ENCODE assay signal across 23 mouse cellular contexts in the genomic region with DNA sequence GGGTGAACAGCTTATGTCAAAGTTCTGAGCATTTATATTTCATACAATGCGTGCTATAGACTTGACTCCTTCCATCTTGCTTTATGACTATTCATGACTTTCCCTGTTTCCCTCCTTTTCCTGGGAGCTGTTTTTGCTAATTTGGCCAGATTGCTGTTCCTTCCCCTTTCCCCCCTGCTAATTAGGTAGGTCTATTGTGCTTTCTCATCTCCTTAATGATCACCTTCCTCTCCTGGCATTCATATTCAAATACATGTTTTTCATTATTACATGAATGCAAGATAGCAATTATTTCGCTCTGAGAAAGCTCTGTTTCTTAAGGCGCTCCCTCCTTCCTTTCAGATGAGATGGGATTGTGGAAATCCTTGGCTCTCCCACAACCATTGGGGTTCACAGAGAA.
DNase-seq lines count a peak whose midpoint lies in the region; ATAC-seq and TF ChIP-seq lines count a peak whose summit lies in the region.
"Had no signal": no experiment of that assay in that cellular context is flagged by ENCODE, and none has a peak within 500 bp of the region (broad histone marks: within the 10 kb centered on the region; RNA-seq: fewer than 3 reads in every experiment).

No protein-coding gene starts in this region.

- H3K9me3 ChIP-seq in forebrain, embryonic 11.5 days (ENCODE audit: control insufficient read depth, low read length) = no peaks in the 10 kb centered on the region
- no peaks in the 10 kb centered on the region for H3K9me3 ChIP-seq in forebrain, embryonic 14.5 days (replicated peaks; ENCODE audit: control insufficient read depth, low read length)
- H3K9me3 ChIP-seq in forebrain, postnatal 0 days (ENCODE audit: low read length) = no peaks in the 10 kb centered on the region
- no peaks in the 10 kb centered on the region for H3K9me3 ChIP-seq in stomach, postnatal 0 days (ENCODE audit: control insufficient read depth, low read length)
- H3K9me3 ChIP-seq: embryonic facial prominence, embryonic 12.5 days; embryonic facial prominence, embryonic 15.5 days; heart, embryonic 10.5 days; heart, embryonic 13.5 days; hindbrain, embryonic 15.5 days had no signal

- H3K4me2 ChIP-seq in forebrain, embryonic 11.5 days (ENCODE audit: low read depth, low read length, severe bottlenecking) = no peak overlapping the region
- no peak overlapping the region for H3K4me2 ChIP-seq in forebrain, embryonic 14.5 days (ENCODE audit: low read length)
- no peak overlapping the region for H3K4me2 ChIP-seq in forebrain, postnatal 0 days (ENCODE audit: low read depth)
- H3K4me2 ChIP-seq in stomach, postnatal 0 days (replicated peaks; ENCODE audit: low read depth) = no peak overlapping the region
- H3K4me2 ChIP-seq: embryonic facial prominence, embryonic 12.5 days; embryonic facial prominence, embryonic 15.5 days; heart, embryonic 13.5 days; hindbrain, embryonic 15.5 days had no signal

- H3K27me3 ChIP-seq in forebrain, embryonic 11.5 days (ENCODE audit: control insufficient read depth, insufficient read depth, low read length) = no peaks in the 10 kb centered on the region
- no peaks in the 10 kb centered on the region for H3K27me3 ChIP-seq in forebrain, embryonic 14.5 days (replicated peaks; ENCODE audit: control insufficient read depth, insufficient read depth, low read length)
- no peaks in the 10 kb centered on the region for H3K27me3 ChIP-seq in forebrain, postnatal 0 days (ENCODE audit: insufficient read depth, low read length)
- no peaks in the 10 kb centered on the region for H3K27me3 ChIP-seq in stomach, postnatal 0 days (ENCODE audit: control insufficient read depth, insufficient read depth, low read length)
- H3K27me3 ChIP-seq: embryonic facial prominence, embryonic 12.5 days; embryonic facial prominence, embryonic 15.5 days; heart, embryonic 13.5 days; hindbrain, embryonic 15.5 days had no signal

- 63% methylated on average over 3 of the region's 3 CpGs for WGBS in forebrain, embryonic 11.5 days
- 8% methylated on average over 3 of the region's 3 CpGs for WGBS in forebrain, embryonic 14.5 days
- 34% methylated on average over 3 of the region's 3 CpGs for WGBS in forebrain, postnatal 0 days
- 89% methylated on average over 3 of the region's 3 CpGs for WGBS in stomach, postnatal 0 days

- H3K27ac ChIP-seq in forebrain, embryonic 11.5 days (ENCODE audit: low read depth, low read length) = no peak overlapping the region
- no peak overlapping the region for H3K27ac ChIP-seq in forebrain, embryonic 14.5 days (ENCODE audit: low read depth, low read length)
- no peak overlapping the region for H3K27ac ChIP-seq in forebrain, postnatal 0 days (ENCODE audit: low read depth, low read length)
- H3K27ac ChIP-seq in layer of hippocampus, adult 2 months = no peak overlapping the region
- H3K27ac ChIP-seq in stomach, postnatal 0 days (replicated peaks) = no peak overlapping the region
- H3K27ac ChIP-seq: embryonic facial prominence, embryonic 12.5 days; embryonic facial prominence, embryonic 15.5 days; heart, adult 2 months; heart, embryonic 10.5 days; heart, embryonic 13.5 days; hindbrain, embryonic 15.5 days had no signal

- H3K4me1 ChIP-seq in forebrain, embryonic 11.5 days (replicated peaks; ENCODE audit: control insufficient read depth, insufficient read depth, low read length) = no peaks in the 10 kb centered on the region
- H3K4me1 ChIP-seq in forebrain, embryonic 14.5 days (ENCODE audit: control insufficient read depth, insufficient read depth, low read length) = peaks cover 6% of the 10 kb centered on the region; the same call in 1 of the 2 replicates
- H3K4me1 ChIP-seq in forebrain, postnatal 0 days (ENCODE audit: insufficient read depth) = 0 out of 2 replicates have a peak, but pooled peaks cover 3% of the 10 kb centered on the region
- H3K4me1 ChIP-seq in stomach, postnatal 0 days (replicated peaks; ENCODE audit: control insufficient read depth, insufficient read depth) = no peaks in the 10 kb centered on the region
- H3K4me1 ChIP-seq: embryonic facial prominence, embryonic 12.5 days; embryonic facial prominence, embryonic 15.5 days; hindbrain, embryonic 15.5 days had no signal

- H3K4me3 ChIP-seq in forebrain, embryonic 11.5 days (ENCODE audit: low read depth, low read length) = no peak overlapping the region
- H3K4me3 ChIP-seq in forebrain, embryonic 14.5 days (ENCODE audit: low read depth, low read length) = no peak overlapping the region
- no peak overlapping the region for H3K4me3 ChIP-seq in forebrain, postnatal 0 days (ENCODE audit: low read depth, low read length)
- no peak overlapping the region for H3K4me3 ChIP-seq in layer of hippocampus, adult 2 months
- H3K4me3 ChIP-seq in stomach, postnatal 0 days (ENCODE audit: low read depth, low read length) = no peak overlapping the region
- H3K4me3 ChIP-seq: embryonic facial prominence, embryonic 12.5 days; embryonic facial prominence, embryonic 15.5 days; heart, adult 2 months; heart, embryonic 10.5 days; heart, embryonic 13.5 days; hindbrain, embryonic 15.5 days had no signal

- ATAC-seq in forebrain, embryonic 11.5 days (replicated peaks; ENCODE audit: low FRiP score) = peak; percentile 69
- peak; percentile 81 for ATAC-seq in forebrain, embryonic 14.5 days
- peak; percentile 62; the same call in 1 of the 2 replicates for ATAC-seq in forebrain, postnatal 0 days
- no peak for ATAC-seq in stomach, postnatal 0 days (ENCODE audit: low FRiP score, low TSS enrichment)
- ATAC-seq: CD4-positive, CD25-positive, alpha-beta regulatory T cell, adult 4 months; intestine, postnatal 0 days had no signal

- DNase-seq in forebrain, embryonic 11.5 days (ENCODE audit: low spot score) = no peak
- DNase-seq in forebrain, embryonic 14.5 days (ENCODE audit: low spot score) = peak; percentile 77
- DNase-seq in forebrain, postnatal 0 days = no peak
- DNase-seq in layer of hippocampus, adult 2 months (ENCODE audit: low spot score in 2 of 2) = no peak
- no peak for DNase-seq in cerebellum, adult 11-12 months
- no peak for DNase-seq in stomach, postnatal 0 days (ENCODE audit: low spot score)
- DNase-seq: adrenal gland, adult 2 months; adrenal gland, postnatal 14 days; cerebellum, adult 18-20 months; cerebellum, adult 9-10 months; cerebellum, postnatal 14 days; gastrocnemius, postnatal 10 days; gastrocnemius, postnatal 36 days; heart, adult 2 months; heart, postnatal 14 days; heart, postnatal 4 days had no signal

- no peak for TF ChIP-seq EP300 in stomach, postnatal 0 days (optimal IDR thresholded peaks at IDR 0.05)

- H3K9ac ChIP-seq in forebrain, embryonic 11.5 days (ENCODE audit: low read length) = no peak overlapping the region
- no peak overlapping the region for H3K9ac ChIP-seq in forebrain, embryonic 14.5 days (ENCODE audit: low read length)
- no peak overlapping the region for H3K9ac ChIP-seq in forebrain, postnatal 0 days
- H3K9ac ChIP-seq in stomach, postnatal 0 days (ENCODE audit: low read length) = no peak overlapping the region
- H3K9ac ChIP-seq: embryonic facial prominence, embryonic 12.5 days; embryonic facial prominence, embryonic 15.5 days; heart, embryonic 13.5 days; hindbrain, embryonic 15.5 days had no signal

- H3K36me3 ChIP-seq in forebrain, embryonic 11.5 days (ENCODE audit: control insufficient read depth, insufficient read depth, low read length) = no peaks in the 10 kb centered on the region; the same call in 1 of the 2 replicates
- H3K36me3 ChIP-seq in forebrain, embryonic 14.5 days (ENCODE audit: control insufficient read depth, insufficient read depth, low read length) = no peaks in the 10 kb centered on the region
- H3K36me3 ChIP-seq in forebrain, postnatal 0 days (ENCODE audit: insufficient read depth) = no peaks in the 10 kb centered on the region
- H3K36me3 ChIP-seq in stomach, postnatal 0 days (ENCODE audit: control insufficient read depth, insufficient read depth, low read length) = no peaks in the 10 kb centered on the region
- H3K36me3 ChIP-seq: embryonic facial prominence, embryonic 12.5 days; embryonic facial prominence, embryonic 15.5 days; heart, embryonic 10.5 days; heart, embryonic 13.5 days; hindbrain, embryonic 15.5 days had no signal

- TF ChIP-seq CTCF in forebrain, postnatal 0 days (IDR thresholded peaks at IDR 0.05; ENCODE audit: low read depth) = no peak
- no peak for TF ChIP-seq CTCF in layer of hippocampus, adult 2 months (conservative IDR thresholded peaks at IDR 0.05)
- TF ChIP-seq CTCF in stomach, postnatal 0 days (IDR thresholded peaks at IDR 0.05; ENCODE audit: low read depth) = no peak
